Mouse (Mus musculus) ZHBTc4 (cell line): Measurements from ENCODE around the gene Pla2g1b.
A peak's percentile ranks its signal among the peaks of the same experiment; 100 is the strongest.

ENCODE experiments used
- DNase-seq: peaks from one replicate; pipeline ENCODE4 v3.0.0-alpha.2; 2011; ENCODE audit warnings: low read depth, low spot score

The Pla2g1b gene

DNA sequence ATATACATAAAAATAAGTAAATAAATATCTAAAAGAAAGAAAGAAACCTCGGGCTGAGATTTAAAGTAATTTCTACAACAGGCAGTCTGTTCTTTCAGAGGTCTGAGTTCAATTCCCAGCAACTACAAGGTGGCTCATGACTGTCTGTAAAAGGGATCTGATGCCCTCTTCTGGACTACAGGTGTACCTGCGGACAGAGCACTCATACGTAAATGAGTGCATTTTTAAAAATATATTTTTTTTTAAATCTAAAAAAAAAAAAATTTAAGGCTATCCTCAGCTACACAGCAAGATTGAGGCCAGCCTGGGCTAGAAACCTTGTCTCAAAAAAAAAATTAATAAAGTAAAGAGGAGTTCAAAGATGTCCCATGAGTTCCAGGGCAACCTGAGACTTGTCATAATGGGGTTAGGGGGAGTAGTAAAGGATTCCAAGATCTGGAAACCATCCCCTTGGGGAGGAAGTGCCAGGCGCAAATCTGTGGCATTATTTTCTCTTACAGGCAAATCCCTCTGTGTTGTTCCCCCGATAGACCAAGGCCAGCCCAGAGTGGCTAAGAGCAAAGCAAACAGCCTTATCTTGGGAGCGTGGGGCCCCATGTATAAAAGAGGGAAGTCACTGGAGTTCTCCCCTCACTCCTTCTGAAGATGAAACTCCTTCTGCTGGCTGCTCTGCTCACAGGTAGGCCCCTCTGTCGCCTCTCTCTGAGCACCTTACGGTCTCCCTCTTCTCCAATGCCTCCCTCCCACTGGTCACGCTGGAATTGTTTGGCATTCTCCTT is at the start of gene Pla2g1b:
Pla2g1b (plus strand) TSS at position 621 of the 779 bp plus-strand sequence.
- DNase-seq = peak; percentile 70

DNA sequence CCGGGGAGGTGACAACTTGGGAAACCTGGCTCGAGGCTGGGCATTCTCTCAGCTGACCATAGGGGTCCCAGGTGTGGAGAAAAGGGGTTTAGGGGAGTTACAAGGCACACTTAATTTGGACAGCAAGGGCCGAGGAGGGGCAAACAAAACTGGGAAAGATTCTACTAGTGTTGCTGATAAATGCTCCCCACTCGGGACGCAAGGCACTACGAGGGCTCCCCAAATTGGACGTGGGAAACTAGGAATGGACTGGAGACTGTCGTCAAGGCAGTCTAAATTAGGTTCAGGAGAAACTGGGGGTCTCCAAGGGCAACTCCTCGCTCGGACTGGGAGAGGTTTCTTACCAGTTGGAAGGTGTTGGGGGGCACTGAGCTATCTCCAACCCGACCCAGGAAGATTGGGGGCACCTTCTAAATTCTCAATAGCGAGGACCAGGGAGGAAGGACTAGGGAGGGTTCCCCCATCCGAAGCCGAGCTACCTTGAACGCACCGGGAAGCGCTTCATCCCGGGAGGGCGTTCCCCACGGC is 37.2 kb upstream of the Pla2g1b start:
- no peak for DNase-seq

DNA sequence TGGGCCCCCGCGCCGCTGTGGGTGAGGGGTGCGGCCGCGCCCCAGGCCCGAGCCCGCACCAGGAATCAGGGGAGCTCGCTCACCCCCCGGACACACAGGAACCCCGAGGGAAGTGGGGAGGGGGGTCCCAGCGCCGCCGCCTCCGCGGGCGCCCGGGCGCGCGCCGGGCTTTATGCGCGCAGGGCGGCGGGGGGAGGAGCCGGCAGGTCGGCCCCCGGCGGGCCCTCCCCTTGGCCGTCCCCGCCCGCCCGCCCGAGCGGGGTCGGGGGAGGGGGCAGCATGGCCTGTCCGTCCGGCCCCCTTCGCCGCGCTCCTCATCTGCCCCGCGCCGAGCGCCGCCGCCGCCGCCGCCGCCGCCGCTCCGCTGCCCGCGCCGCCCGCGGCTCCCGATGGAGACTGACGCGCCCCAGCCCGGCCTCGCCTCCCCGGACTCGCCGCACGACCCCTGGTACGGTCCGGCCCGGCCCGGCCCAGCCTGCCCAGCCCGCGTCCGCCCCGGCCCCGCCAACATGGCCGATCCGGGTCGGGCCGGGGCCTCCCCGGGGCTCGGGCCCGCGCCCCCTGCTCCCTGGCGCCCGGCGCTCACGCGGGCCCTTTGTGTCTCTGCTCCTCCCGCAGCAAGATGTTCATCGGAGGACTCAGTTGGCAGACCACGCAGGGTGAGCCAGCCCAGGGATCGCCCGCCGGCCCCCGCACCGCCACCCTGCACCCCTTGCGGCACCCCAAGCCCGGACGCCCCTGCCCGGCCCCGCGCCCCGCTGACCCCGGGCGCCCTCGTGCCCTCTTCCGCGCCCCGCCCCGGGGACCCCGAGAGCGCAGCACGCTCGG is 36.5 kb upstream of the Pla2g1b start, which contains the start of gene Msi1:
Msi1 (plus strand) TSS at position 241 of the 828 bp plus-strand sequence.
- no peak for DNase-seq

DNA sequence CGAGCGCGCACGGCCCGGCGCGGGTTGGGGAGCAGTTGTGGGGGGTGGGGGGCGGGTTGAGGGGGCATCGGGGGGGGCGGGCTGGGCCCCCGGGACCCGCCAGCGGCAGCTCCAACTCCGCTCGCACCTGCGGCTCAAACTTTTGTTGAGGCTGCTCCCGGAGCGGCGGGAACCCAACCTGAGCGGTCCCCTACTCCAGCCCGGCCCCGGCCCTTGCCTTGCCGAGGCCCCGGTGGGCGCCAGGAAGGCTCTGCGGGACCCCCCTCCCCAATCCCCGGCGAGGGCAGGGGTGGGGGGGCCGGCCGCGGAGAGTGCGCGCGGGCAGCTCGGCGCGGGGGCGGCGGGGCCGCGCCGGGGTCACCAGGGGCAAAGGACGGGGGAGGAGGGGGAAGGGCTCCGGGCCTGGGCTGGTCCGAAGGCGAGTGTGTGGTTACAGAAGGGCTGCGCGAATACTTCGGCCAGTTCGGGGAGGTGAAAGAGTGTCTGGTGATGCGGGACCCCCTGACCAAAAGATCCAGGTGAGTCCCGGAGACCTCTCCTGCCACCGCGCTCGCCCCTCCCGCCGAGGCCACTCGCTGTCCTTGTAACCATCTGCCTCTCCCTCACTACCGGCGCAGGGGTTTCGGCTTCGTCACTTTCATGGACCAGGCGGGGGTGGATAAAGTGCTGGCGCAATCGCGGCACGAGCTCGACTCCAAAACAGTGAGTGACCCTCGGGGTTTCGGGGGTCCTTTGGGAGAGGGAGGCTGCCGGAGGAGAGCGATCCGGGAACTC is 35.7 kb upstream of the Pla2g1b start:
- DNase-seq = no peak

DNA sequence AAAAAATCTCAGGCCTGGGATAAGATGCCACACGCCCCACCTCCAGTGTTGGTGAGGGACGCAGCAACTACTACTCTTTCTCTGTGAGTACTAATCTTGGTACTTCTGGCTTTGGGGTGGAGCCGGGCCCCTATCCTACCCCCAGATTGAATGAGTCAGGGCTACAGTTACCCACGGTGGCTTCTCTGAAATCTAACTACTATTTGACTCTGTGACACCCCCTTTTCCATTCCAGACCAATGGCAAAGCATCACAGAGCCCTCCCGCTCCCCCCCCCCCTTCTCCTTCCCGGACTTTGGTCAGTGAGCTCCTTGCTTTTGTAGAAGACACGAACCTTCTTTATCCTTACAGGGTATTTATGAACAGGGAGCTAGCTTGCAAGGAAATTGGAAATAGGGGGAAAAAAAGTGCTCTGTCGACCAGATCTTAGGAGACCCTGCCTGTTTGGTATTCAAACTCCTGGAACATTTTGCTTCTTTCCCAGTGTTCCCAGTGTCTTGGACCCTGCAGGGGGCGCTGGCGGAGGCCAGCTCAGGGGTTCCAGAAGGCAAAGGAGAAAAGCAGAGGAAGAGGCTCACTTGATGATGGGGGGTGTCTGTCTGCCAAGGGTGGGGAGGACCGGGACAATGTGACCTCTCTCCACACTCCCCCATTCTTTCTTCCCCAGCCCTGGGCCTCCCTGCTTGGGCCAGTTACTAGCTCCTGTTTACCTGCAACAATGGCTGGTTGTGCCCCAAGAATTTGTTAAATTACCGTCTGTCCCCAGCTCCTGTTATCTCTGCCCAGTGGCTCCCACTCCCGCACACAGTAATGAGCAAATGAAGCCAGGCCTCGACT is 34.8 kb upstream of the Pla2g1b start:
- peak; percentile 62 for DNase-seq

DNA sequence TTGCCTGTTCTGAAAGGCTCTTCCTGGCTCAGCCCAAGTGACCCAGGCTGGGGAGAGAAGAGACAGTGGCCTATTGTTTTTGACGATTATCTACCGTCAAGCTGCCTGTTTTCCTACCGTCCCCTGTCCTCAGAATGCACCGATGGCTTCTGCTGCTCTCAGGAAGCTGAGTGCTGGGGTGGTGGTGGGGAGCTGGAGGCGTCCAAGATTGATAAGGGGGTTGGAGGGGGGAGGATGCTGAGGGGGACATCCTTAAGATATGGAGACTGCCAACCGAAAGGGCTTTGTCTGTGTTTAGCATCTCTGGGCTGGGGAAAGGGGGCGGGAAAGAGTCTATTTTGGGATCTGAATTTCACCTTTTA is 34.2 kb upstream of the Pla2g1b start:
- DNase-seq = no peak

DNA sequence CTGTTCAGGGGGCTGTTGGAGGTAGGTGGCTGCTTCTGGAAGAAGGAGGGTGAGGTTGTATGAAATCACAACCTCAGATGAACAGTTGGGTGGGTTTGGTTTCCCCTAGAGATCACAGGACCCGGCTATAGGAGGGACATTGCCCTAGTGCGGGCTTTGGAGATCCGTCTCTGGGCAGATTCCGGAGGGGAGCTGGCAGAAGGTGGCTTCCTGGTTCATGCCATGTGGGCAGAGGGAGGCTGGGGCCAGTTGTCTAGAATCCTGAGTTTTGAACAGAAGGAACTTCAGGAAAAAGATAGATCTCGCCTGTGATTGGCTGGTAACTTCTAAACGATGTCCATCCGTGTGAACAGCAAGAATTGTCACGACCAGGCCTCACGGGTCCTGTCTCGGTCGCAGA is 33.7 kb upstream of the Pla2g1b start:
- DNase-seq = no peak

DNA sequence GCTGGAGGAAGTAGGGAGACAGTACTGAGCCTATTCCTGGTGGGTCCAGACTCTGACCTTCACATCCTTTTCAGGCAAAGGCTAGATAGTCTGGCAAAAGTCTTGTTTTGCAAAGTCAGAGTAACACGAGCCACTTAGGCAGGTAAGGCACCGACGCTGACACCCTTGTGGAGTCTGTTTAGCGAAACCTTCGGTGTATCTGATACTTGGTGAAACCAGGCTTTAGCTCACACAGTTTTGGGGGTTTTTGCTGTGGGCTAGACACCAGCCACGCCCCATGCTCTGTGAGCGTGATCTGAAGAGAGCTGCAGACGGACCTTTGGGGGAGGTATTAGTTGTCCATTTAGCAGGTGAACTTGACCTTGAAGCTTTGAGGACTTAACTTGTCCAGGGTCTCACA is 32.9 kb upstream of the Pla2g1b start:
- no peak for DNase-seq

DNA sequence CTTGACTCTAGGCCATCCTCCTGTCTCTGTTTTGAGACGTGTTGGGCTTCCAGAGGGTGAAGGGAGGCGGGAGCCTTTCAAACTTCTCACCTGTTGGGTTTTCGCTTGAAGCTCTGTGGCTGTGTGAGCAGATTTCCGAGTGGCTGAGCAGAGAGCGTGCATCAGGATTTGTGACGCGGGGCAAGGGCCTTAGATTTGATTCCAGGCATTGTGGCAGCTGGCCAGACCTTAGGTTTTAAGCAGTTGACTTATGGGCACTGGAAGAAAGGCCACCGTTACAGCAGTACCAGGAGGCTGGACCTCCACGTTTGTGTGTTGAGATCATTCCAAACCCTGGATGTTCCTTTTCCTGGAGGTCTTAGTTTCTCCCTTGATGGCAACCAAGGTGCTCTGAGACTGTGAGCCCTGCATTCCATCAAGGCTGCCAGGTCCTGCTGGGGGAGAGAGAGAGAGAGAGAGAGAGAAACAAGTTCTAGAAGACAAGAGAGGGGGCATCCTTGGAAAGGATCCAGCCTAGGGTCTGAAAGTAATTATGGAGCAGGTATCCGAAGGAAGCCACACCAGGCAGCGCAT is 31.7 kb upstream of the Pla2g1b start:
- DNase-seq = no peak

DNA sequence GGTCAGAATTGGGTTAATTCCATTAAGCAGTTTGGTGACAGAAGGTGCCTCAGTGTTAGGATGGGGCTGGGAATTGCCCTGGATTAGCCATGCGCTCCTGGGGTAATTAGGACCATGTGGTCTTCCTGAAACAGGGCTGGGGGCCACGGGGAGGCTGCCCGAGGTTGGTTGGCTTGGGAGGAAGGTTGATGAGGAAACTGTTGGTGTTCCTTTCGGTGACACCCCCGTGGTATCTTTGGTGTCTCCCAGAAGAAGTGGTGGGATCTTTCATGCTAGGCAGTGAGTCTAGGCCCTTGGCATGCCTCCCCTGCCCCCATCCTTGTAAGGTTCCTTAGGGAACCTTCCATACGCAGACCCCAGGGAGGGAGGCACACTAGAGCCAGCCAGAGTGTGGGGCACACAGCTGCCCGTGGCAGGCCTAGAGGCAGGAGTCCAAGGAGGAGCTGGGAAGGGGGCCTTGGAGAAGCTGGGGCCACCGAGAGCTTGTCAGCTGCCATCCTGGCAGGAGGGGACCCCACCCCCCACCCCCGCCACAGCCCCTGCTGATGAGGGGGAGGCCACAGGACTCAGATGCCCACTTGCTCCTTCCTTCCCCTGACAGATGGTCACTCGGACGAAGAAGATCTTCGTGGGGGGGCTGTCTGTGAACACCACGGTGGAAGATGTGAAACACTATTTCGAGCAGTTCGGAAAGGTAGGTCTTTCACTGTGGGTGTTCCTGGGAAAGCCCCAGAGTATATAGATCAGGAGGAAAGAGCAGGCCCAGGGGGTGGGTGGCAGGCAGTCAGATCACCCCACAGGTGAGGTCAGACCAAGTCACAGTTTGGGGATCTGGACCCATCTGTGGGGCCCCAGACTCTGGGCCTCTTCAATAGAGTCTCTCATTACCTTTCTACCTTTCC is 31.0 kb upstream of the Pla2g1b start:
- no peak for DNase-seq

DNA sequence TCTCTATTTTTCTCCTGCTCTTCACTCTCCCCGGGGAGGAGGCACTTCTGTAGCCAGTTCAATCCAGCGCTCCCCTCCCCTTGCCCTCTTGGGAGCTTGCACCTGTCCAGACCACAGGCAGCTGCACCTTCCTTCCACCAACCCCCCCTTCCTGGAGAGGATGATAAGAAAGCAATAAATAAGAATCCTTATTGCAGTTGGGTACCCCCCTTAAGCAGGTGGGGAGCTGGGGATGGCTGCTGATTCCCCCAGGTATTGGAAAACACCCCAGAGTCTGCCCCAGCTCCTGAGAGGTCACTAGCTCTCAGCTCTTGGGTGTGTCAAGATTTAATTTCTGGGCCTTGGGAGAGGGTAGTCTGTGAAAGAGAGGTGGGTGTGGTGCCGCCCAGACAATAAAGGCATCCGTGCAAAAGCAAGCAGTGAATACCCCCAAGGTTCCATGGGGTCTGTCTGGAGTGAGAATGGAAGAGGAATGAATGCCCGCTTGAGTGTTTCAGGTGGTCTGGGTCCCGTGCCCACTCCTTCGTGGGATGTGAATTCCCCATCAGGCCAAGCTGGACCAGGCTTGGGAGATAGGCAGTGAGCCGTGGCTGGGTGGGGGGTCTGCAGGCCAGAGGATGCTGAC is 30.2 kb upstream of the Pla2g1b start:
- DNase-seq = no peak

DNA sequence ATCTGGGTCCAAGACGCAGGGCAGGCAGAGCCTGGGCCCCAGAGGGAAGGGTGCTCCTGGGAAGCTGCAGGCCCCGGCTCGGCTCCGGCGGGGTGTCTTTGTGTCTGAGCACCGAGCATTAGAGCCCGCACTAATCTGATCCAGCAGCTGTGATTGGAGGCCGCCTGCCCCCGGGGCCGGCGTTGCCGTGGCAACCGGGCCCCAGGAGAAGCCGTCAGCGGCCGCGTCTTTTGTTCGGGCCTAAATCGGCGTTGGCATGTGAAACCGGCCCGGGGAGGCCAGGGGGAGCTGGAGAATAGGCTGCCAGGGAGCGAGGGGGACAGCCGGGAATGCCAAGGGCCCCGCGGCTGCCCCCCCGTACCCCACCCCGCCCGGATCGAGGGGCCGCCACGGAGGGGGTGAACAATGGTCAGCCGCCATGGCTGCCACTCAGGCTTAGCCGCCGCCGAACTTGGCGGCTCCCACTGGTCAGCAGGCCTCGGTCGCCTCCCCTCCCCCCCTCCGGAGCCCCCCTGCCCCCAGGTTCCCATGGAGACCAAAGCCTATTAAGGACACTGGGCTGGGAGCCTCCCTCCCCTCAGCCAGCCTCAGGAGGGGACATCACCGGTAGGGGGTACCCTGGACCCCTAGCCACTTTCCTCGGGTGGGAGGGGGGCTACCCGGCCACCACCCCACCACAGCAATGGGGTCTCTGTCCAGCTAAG is 29.5 kb upstream of the Pla2g1b start:
- peak; percentile 95 for DNase-seq

DNA sequence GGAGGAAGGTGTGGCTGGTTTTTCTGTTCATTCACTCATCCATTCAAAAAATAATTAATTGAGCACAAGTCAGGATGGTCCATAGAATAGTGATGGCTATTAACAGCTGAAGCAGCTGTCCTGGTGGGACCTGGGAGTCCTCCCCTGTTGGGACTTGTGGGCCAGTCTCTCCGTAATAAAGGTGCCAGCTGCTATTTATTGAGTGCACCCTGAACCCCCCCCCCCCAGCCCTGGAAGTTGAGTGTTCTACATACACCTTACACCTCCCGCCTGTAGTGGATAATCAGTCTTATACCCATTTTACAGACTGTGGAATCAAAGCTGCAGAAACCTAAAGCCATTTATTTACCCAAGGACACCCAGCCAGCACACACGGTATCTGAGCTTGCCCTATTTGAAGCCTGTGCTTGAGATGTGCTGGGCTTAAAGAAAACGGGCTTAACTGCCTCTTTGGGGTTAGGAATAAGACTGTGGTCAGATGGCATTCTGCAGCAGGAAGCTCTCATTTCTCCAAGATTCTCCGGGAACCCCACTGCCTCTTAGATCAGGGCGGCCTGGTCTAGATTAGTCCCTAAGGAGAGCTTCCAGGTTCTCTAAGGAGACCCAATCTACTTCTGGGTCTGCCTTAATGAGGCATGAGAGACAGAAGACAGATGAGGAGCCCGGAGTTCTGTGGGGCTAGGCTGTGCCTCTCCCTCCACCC is 28.7 kb upstream of the Pla2g1b start:
- DNase-seq = no peak

DNA sequence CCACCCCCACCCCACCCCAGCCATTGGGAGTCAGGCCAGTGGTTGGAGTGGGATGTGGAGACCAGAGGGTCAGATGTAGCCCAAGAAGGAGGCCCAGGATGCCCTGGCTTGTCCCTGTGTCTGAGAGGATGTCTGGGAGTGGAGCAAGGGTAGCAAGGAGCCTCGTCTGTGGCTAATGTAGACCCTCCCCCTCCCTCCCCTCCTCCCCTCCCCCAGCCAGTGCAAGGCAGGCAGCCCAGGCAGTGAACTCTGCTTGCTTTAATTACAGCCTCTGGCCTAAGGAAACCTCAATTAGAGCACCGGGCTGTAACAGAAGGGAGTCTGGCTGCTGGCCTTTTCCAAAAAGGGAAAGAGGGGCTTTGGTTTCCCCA is 28.1 kb upstream of the Pla2g1b start:
- DNase-seq = no peak

DNA sequence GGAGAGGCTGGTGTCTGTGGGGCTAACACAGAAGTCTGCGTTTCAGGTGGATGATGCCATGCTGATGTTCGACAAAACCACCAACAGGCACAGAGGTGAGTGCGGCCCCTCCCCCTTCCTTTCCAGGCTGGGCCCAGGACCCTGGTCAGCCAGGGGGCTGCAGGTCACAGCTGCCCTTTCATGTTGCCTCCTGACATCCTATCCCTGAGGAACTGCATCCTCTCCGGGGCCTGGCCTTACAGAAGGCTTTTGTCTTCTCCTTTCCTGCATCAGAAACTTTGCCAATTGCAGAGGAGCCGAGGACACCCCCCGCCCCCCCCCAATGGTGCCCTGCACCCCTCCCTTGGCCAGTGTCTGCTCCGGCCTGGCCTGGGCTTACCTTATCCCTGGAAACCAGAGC is 27.4 kb upstream of the Pla2g1b start:
- DNase-seq = no peak

DNA sequence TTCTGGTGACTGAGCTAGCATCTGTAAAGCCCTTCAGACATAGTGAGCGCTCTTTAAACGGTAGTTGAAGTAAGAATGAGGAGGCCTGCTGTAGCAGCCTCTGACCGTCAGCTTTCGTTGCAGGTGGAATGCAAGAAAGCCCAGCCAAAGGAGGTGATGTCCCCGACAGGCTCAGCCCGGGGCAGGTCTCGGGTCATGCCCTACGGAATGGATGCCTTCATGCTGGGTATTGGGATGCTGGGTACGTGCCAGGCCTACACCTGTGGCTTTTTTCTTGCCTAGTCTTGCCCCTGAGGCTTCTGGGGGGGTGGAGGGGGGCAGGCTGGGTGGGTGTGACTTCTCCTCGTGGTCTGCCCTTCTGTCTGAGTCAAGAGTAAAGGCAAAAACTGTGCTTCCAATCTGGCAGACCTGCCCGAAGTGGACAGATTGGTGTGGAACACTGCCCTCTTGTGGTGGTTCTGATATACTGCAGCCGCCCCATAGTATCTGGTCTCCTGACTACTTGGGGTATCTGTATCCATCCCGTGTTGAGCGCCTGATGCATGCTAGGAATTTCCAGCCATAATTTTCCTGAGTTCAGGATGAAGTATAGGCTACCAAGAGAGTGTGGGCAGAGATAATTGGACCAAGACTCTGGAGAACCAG is 24.7 kb upstream of the Pla2g1b start:
- DNase-seq = peak; percentile 84

DNA sequence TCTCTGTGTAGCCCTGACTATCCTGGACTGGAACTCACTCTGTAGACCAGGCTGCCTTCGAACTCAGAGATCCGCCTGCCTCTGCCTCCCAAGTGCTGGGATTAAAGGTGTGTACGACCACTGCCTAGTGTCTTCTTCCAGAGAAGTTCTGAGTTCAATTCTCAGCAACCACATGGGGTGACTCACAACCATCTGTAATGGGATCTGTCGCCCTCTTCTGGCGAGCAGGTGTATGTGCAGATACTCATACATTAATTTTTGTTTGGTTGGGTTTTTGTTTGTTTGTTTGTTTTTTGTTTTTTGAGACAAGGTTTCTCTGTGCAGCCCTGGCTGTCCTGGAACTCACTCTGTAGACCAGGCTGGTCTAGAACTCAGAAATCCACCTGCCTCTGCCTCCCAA is 23.4 kb upstream of the Pla2g1b start:
- DNase-seq = peak; percentile 62
